Mouse (Mus musculus): ENCODE data around the gene Sf3a2. TPM values are rescaled to one million over a fixed set of nuclear protein-coding genes. Genes with fewer than 3 reads are reported as not detected.

Sf3a2 gene
- polyA plus RNA-seq, 1 experiment from 2014 or later = 75.7 TPM

- WGBS = 39% methylated on average over 34 of the region's 34 CpGs
- Histone ChIP-seq H3K4me2 (ENCODE audit: low read depth, low read length) (peak overlapping the region; percentile 65), H3K36me3 (ENCODE audit: control insufficient read depth, insufficient read depth, low read length) (peaks cover 36% of the 10 kb centered on the region), H3K9ac (ENCODE audit: low read length) (peak overlapping the region; percentile 63), H3K4me1 (replicated peaks; ENCODE audit: control insufficient read depth, insufficient read depth, low read length) (peaks cover 30% of the 10 kb centered on the region), H3K27me3 (ENCODE audit: control insufficient read depth, insufficient read depth, low read depth, low read length) (peaks cover 17% of the 10 kb centered on the region), H3K4me3 (ENCODE audit: low read length) (peak overlapping the region; percentile 53), H3K9me3 (ENCODE audit: control insufficient read depth, low read length) (no peaks in the 10 kb centered on the region), H3K27ac (ENCODE audit: low read length) (peak overlapping the region; percentile 47)
- no peak; the same call in 1 of the 2 replicates for ATAC-seq (ENCODE audit: low read depth)
Measured at GRCm38 (mm10) chr10:80806341-80807056, 8.5 kb downstream of the Sf3a2 start.

GRCm38 (mm10) chr10:80807057-80807627 is 9.1 kb downstream of the Sf3a2 start:
- Histone ChIP-seq H3K4me1 (replicated peaks; ENCODE audit: control insufficient read depth, insufficient read depth, low read length) (peaks cover 30% of the 10 kb centered on the region), H3K27ac (ENCODE audit: low read length) (peak overlapping the region; percentile 47), H3K9ac (ENCODE audit: low read length) (peak overlapping the region; percentile 63), H3K4me2 (ENCODE audit: low read depth, low read length) (peak overlapping the region; percentile 65), H3K27me3 (ENCODE audit: control insufficient read depth, insufficient read depth, low read depth, low read length) (peaks cover 17% of the 10 kb centered on the region), H3K9me3 (ENCODE audit: control insufficient read depth, low read length) (no peaks in the 10 kb centered on the region), H3K36me3 (ENCODE audit: control insufficient read depth, insufficient read depth, low read length) (peaks cover 30% of the 10 kb centered on the region), H3K4me3 (ENCODE audit: low read length) (peak overlapping the region; percentile 53)
- peak; percentile 75 for ATAC-seq (ENCODE audit: low read depth)
- WGBS = 2% methylated on average over 57 of the region's 58 CpGs

GRCm38 (mm10) chr10:80808099-80808984 is 10.3 kb downstream of the Sf3a2 start:
- peak overlapping the region; percentile 2; the same call in 1 of the 2 replicates for H3K4me3 ChIP-seq (ENCODE audit: low read length)
- no peak for ATAC-seq (ENCODE audit: low read depth)
- H3K4me2 ChIP-seq (ENCODE audit: low read depth, low read length) = peak overlapping the region; percentile 40
- no peak overlapping the region for H3K27ac ChIP-seq (ENCODE audit: low read length)
- peak overlapping the region; percentile 25 for H3K9ac ChIP-seq (ENCODE audit: low read length)
- no peaks in the 10 kb centered on the region for H3K9me3 ChIP-seq (ENCODE audit: control insufficient read depth, low read length)
- peaks cover 19% of the 10 kb centered on the region for H3K36me3 ChIP-seq (ENCODE audit: control insufficient read depth, insufficient read depth, low read length)
- H3K4me1 ChIP-seq (replicated peaks; ENCODE audit: control insufficient read depth, insufficient read depth, low read length) = peaks cover 30% of the 10 kb centered on the region
- 18% methylated on average over 39 of the region's 40 CpGs for WGBS
- peaks cover 17% of the 10 kb centered on the region for H3K27me3 ChIP-seq (ENCODE audit: control insufficient read depth, insufficient read depth, low read depth, low read length)

- Histone ChIP-seq H3K4me2 (ENCODE audit: low read depth, low read length) (peak overlapping the region; percentile 40), H3K27me3 (ENCODE audit: control insufficient read depth, insufficient read depth, low read depth, low read length) (peaks cover 17% of the 10 kb centered on the region), H3K27ac (ENCODE audit: low read length) (no peak overlapping the region), H3K4me3 (ENCODE audit: low read length) (peak overlapping the region; percentile 2; the same call in 1 of the 2 replicates), H3K36me3 (ENCODE audit: control insufficient read depth, insufficient read depth, low read length) (peaks cover 12% of the 10 kb centered on the region), H3K9ac (ENCODE audit: low read length) (peak overlapping the region; percentile 25), H3K9me3 (ENCODE audit: control insufficient read depth, low read length) (no peaks in the 10 kb centered on the region), H3K4me1 (replicated peaks; ENCODE audit: control insufficient read depth, insufficient read depth, low read length) (peaks cover 30% of the 10 kb centered on the region)
- 10% methylated on average over 18 of the region's 18 CpGs for WGBS
- no peak for ATAC-seq (ENCODE audit: low read depth)
Measured at GRCm38 (mm10) chr10:80808985-80809632, 11.1 kb downstream of the Sf3a2 start.

GRCm38 (mm10) chr10:80810084-80810483 is 12.1 kb downstream of the Sf3a2 start:
- H3K9me3 ChIP-seq (ENCODE audit: control insufficient read depth, low read length) = no peaks in the 10 kb centered on the region
- H3K9ac ChIP-seq (ENCODE audit: low read length) = peak overlapping the region; percentile 15; the same call in 1 of the 2 replicates
- peaks cover 17% of the 10 kb centered on the region for H3K27me3 ChIP-seq (ENCODE audit: control insufficient read depth, insufficient read depth, low read depth, low read length)
- H3K4me3 ChIP-seq (ENCODE audit: low read length) = no peak overlapping the region
- WGBS = 6% methylated on average over 20 of the region's 20 CpGs
- H3K4me2 ChIP-seq (ENCODE audit: low read depth, low read length) = peak overlapping the region; percentile 17; the same call in 1 of the 2 replicates
- H3K4me1 ChIP-seq (replicated peaks; ENCODE audit: control insufficient read depth, insufficient read depth, low read length) = peaks cover 30% of the 10 kb centered on the region
- no peak for ATAC-seq (ENCODE audit: low read depth)
- no peak overlapping the region for H3K27ac ChIP-seq (ENCODE audit: low read length)
- H3K36me3 ChIP-seq (ENCODE audit: control insufficient read depth, insufficient read depth, low read length) = peaks cover 2% of the 10 kb centered on the region

GRCm38 (mm10) chr10:80812391-80813041 is 14.5 kb downstream of the Sf3a2 start:
- no peak for ATAC-seq (ENCODE audit: low read depth)
- Histone ChIP-seq H3K36me3 (ENCODE audit: control insufficient read depth, insufficient read depth, low read length) (no peaks in the 10 kb centered on the region), H3K27ac (ENCODE audit: low read length) (no peak overlapping the region), H3K27me3 (ENCODE audit: control insufficient read depth, insufficient read depth, low read depth, low read length) (peaks cover 17% of the 10 kb centered on the region), H3K9ac (ENCODE audit: low read length) (no peak overlapping the region), H3K4me3 (ENCODE audit: low read length) (no peak overlapping the region), H3K4me2 (ENCODE audit: low read depth, low read length) (no peak overlapping the region), H3K9me3 (ENCODE audit: control insufficient read depth, low read length) (no peaks in the 10 kb centered on the region), H3K4me1 (replicated peaks; ENCODE audit: control insufficient read depth, insufficient read depth, low read length) (peaks cover 21% of the 10 kb centered on the region)
- WGBS = 47% methylated on average over 5 of the region's 5 CpGs

GRCm38 (mm10) chr10:80813366-80813765 is 15.4 kb downstream of the Sf3a2 start, which contains the start of gene Jsrp1:
Gene Jsrp1, minus strand, starts transcription at chr10:80813498.
- Histone ChIP-seq H3K27me3 (ENCODE audit: control insufficient read depth, insufficient read depth, low read depth, low read length) (peaks cover 15% of the 10 kb centered on the region), H3K27ac (ENCODE audit: low read length) (no peak within 1 kb of the TSS), H3K4me1 (replicated peaks; ENCODE audit: control insufficient read depth, insufficient read depth, low read length) (peaks cover 12% of the 10 kb centered on the region), H3K4me3 (ENCODE audit: low read length) (no peak within 1 kb of the TSS), H3K9me3 (ENCODE audit: control insufficient read depth, low read length) (no peaks in the 10 kb centered on the region), H3K4me2 (ENCODE audit: low read depth, low read length) (no peak within 1 kb of the TSS), H3K9ac (ENCODE audit: low read length) (no peak within 1 kb of the TSS), H3K36me3 (ENCODE audit: control insufficient read depth, insufficient read depth, low read length) (no peaks in the 10 kb centered on the region)
- ATAC-seq (ENCODE audit: low read depth) = no peak
- 46% methylated on average over 4 of the region's 4 CpGs for WGBS

GRCm38 (mm10) chr10:80814800-80815199 is 16.8 kb downstream of the Sf3a2 start:
- peaks cover 3% of the 10 kb centered on the region; the same call in 1 of the 2 replicates for H3K4me1 ChIP-seq (replicated peaks; ENCODE audit: control insufficient read depth, insufficient read depth, low read length)
- H3K4me2 ChIP-seq (ENCODE audit: low read depth, low read length) = no peak overlapping the region
- H3K4me3 ChIP-seq (ENCODE audit: low read length) = no peak overlapping the region
- peaks cover 10% of the 10 kb centered on the region for H3K27me3 ChIP-seq (ENCODE audit: control insufficient read depth, insufficient read depth, low read depth, low read length)
- no peaks in the 10 kb centered on the region for H3K36me3 ChIP-seq (ENCODE audit: control insufficient read depth, insufficient read depth, low read length)
- no peak for ATAC-seq (ENCODE audit: low read depth)
- 63% methylated on average over 7 of the region's 7 CpGs for WGBS
- H3K9me3 ChIP-seq (ENCODE audit: control insufficient read depth, low read length) = no peaks in the 10 kb centered on the region
- H3K27ac ChIP-seq (ENCODE audit: low read length) = no peak overlapping the region
- no peak overlapping the region for H3K9ac ChIP-seq (ENCODE audit: low read length)
